Mouse (Mus musculus): ENCODE measurements at regions not wholly inside any gene's neighbourhood (a gene's known extent, or its start where the extent isn't known, plus 50 kb on each side); places are given as distances from the start of the nearest gene placed in this dataset.

DNA sequence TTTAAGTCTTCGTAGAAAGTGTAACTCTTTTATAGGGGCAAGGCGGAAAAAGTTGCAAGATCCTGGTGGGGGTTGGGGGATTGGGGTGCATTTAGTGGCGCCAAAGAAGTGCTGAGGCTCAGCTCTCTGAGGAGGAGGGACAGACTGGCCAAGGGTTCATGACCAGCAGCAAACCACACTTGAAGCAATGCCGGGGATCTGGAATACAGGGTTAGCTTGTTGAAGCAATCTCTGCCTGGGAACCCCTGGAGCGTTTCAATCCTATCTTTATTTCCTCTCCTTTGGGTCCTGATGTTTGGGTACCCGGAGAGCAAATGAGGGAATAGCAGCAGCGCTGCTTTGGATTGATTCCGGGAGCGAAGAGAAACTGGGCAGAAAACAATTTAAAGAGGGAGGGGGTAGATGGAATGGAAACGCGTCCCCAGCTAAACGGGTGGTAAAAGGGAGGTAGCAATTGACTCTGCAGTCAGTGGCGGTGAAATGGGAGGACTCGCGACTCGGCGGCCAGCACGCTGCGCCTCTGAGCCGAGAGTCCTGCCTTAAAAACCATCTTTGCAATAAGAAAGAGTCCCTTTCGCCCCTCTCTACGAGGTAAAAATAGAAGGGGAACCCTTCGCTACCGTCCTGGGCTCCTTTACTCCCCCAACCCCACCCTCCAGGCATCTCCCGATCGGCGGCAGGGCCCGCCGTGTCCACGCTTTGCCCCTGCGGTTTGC is 86.5 kb downstream of the Nr2f2 start:
- DNase-seq (ENCODE audit: low spot score) (no peak), ATAC-seq (no peak)
- Histone ChIP-seq H3K4me2 (ENCODE audit: low read depth, low read length) (peak overlapping the region; percentile 45), H3K4me1 (ENCODE audit: insufficient read depth, low read length) (peaks cover 6% of the 10 kb centered on the region; the same call in 1 of the 2 replicates), H3K9ac (replicated peaks; ENCODE audit: low read length) (no peak overlapping the region), H3K27ac (no peak overlapping the region), H3K9me3 (ENCODE audit: low read length) (no peaks in the 10 kb centered on the region), H3K27me3 (ENCODE audit: insufficient read depth, low read length) (peaks cover 68% of the 10 kb centered on the region), H3K36me3 (ENCODE audit: insufficient read depth, low read length) (no peaks in the 10 kb centered on the region), H3K4me3 (ENCODE audit: low read length) (peak overlapping the region; percentile 19)
- TF ChIP-seq CTCF (IDR thresholded peaks at IDR 0.05; ENCODE audit: low read depth), result no peak
- 3% methylated on average over 31 of the region's 31 CpGs for WGBS

DNA sequence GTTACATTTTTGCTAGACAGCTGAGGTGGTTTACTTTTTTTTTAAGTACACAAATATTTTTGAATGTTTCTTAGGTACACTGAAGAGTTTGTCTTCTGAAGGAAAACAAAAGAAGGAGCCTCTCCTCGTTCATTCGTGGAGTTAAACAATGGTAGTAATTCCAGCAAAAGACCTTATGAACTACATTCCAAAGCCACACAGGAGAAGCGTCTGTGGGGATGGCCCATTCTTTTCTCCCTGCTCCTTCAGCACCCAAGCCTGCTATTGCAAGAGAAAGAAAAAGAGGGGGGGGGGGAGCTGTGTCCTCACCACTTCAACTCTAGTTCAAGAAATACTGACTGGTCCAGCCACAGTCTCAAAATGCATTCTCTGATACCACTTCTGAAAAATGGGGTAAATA is 87.4 kb downstream of the Nr2f2 start:
- H3K27me3 ChIP-seq (ENCODE audit: insufficient read depth, low read length), result peaks cover 60% of the 10 kb centered on the region
- 32% methylated on average over 3 of the region's 3 CpGs for WGBS

DNA sequence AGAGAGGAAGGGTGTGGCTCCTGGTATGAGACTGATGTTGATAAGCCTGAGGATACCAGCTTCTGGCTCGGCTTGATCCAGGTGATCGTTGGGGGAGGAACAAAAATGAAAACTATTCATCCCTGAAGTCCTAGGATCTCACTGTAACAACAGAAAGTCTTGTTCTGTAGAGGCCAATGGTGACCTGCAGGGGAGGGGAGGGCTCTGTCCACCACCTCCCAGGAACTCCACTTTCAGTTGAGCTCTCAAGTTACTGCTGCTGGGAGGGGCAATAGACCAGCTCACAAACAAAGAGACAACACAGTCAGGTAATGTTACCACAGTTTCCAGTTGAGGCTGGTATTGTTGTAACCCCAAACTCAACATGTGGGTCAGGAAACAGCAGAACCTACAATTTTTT is 90.5 kb downstream of the Nr2f2 start:
- H3K4me3 ChIP-seq (ENCODE audit: low read length), result no peak overlapping the region
- H3K27ac ChIP-seq, result no peak overlapping the region
- TF ChIP-seq CTCF (IDR thresholded peaks at IDR 0.05; ENCODE audit: low read depth), result no peak
- peaks cover 2% of the 10 kb centered on the region; the same call in 1 of the 2 replicates for H3K4me1 ChIP-seq (ENCODE audit: insufficient read depth, low read length)
- no peak overlapping the region for H3K9ac ChIP-seq (replicated peaks; ENCODE audit: low read length)
- no peaks in the 10 kb centered on the region for H3K36me3 ChIP-seq (ENCODE audit: insufficient read depth, low read length)
- WGBS, result 84% methylated on average over 2 of the region's 2 CpGs
- no peaks in the 10 kb centered on the region for H3K9me3 ChIP-seq (ENCODE audit: low read length)
- peaks cover 31% of the 10 kb centered on the region for H3K27me3 ChIP-seq (ENCODE audit: insufficient read depth, low read length)
- H3K4me2 ChIP-seq (ENCODE audit: low read depth, low read length), result no peak overlapping the region
- no peak for ATAC-seq
- no peak for DNase-seq (ENCODE audit: low spot score)

More for the DNA sequence above, 87.4 kb downstream of the Nr2f2 start:
- H3K36me3 ChIP-seq (ENCODE audit: insufficient read depth, low read length), result no peaks in the 10 kb centered on the region
- H3K9ac ChIP-seq (replicated peaks; ENCODE audit: low read length), result no peak overlapping the region
- H3K4me1 ChIP-seq (ENCODE audit: insufficient read depth, low read length), result peaks cover 6% of the 10 kb centered on the region; the same call in 1 of the 2 replicates
- DNase-seq (ENCODE audit: low spot score) (no peak), ATAC-seq (no peak)
- H3K27ac ChIP-seq, result no peak overlapping the region
- no peaks in the 10 kb centered on the region for H3K9me3 ChIP-seq (ENCODE audit: low read length)
- H3K4me2 ChIP-seq (ENCODE audit: low read depth, low read length), result no peak overlapping the region
- TF ChIP-seq CTCF (IDR thresholded peaks at IDR 0.05; ENCODE audit: low read depth), result no peak
- no peak overlapping the region for H3K4me3 ChIP-seq (ENCODE audit: low read length)

DNA sequence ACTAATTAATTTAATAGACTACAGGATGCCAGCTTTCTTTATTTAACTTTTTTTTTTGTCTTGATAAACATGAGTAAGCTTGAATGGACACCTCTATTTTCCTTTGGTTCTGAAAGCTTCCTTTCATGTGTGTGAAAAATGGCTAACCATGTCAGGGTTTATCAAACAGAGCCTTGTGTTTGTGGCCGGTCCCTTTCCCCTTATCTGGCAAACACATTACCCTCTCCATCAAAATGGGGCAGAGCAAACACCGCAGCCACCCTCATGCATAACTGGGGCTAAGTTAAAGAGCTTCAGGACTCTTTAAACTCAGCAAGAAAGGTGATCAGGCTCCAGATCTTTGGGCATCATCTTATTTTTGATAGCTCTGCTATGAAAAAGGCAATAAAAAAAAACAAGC is 92.2 kb downstream of the Nr2f2 start:
- Histone ChIP-seq H3K9ac (replicated peaks; ENCODE audit: low read length) (no peak overlapping the region), H3K4me2 (ENCODE audit: low read depth, low read length) (no peak overlapping the region), H3K4me1 (ENCODE audit: insufficient read depth, low read length) (no peaks in the 10 kb centered on the region), H3K27me3 (ENCODE audit: insufficient read depth, low read length) (peaks cover 21% of the 10 kb centered on the region), H3K9me3 (ENCODE audit: low read length) (no peaks in the 10 kb centered on the region), H3K27ac (no peak overlapping the region), H3K36me3 (ENCODE audit: insufficient read depth, low read length) (no peaks in the 10 kb centered on the region), H3K4me3 (ENCODE audit: low read length) (no peak overlapping the region)
- WGBS, result 50% methylated on average over 2 of the region's 2 CpGs
- DNase-seq (ENCODE audit: low spot score) (no peak), ATAC-seq (no peak)
- TF ChIP-seq CTCF (IDR thresholded peaks at IDR 0.05; ENCODE audit: low read depth), result no peak

DNA sequence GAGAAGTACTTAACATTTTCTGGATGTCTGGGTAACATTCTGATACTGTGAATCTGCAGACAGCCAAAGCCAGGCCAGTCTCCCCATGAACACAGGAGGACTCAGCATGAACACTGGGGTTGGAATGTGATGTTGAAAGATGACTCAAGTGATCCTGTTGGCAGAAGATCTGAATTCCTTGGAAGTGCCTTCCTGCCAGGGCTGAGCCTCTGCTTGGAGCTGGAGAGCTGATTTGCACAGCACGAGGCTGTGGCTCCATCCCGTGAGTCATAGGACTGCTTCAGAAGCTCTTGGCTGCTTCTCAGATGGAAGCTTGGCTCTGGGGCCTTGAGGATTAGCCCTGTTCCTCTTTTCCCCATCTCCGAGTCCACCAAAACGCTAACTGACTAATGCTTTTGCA is 99.5 kb downstream of the Nr2f2 start:
- WGBS, result 37% methylated on average over 4 of the region's 4 CpGs
- no peak overlapping the region for H3K4me2 ChIP-seq (ENCODE audit: low read depth, low read length)
- H3K9me3 ChIP-seq (ENCODE audit: low read length), result no peaks in the 10 kb centered on the region
- H3K27me3 ChIP-seq (ENCODE audit: insufficient read depth, low read length), result no peaks in the 10 kb centered on the region
- no peaks in the 10 kb centered on the region for H3K36me3 ChIP-seq (ENCODE audit: insufficient read depth, low read length)
- ATAC-seq, result no peak
- H3K9ac ChIP-seq (replicated peaks; ENCODE audit: low read length), result no peak overlapping the region
- no peak overlapping the region for H3K4me3 ChIP-seq (ENCODE audit: low read length)
- no peak for DNase-seq (ENCODE audit: low spot score)
- no peak overlapping the region for H3K27ac ChIP-seq
- TF ChIP-seq CTCF (IDR thresholded peaks at IDR 0.05; ENCODE audit: low read depth), result no peak
- no peaks in the 10 kb centered on the region for H3K4me1 ChIP-seq (ENCODE audit: insufficient read depth, low read length)

DNA sequence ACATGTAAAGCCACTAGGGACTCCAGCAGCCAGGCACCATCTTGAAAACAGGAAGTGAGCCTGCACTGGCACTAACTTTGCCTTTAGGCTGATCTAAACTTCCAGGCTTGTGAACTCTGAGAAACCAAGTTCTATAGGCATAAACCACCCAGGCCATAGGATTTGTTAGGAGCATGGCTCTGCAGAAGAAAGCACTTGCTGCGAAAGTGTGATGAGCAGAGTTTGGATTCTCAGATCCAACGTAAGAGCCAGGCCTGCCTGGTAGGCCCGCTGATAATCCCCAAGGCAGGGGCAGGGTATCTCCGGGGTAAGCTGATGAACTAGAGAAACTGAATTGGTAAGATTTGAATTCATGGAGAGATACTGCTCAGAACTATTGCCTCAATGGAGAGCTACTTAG is 109.7 kb downstream of the Nr2f2 start:
- TF ChIP-seq CTCF (IDR thresholded peaks at IDR 0.05; ENCODE audit: low read depth), result no peak
- Histone ChIP-seq H3K27ac (no peak overlapping the region), H3K9me3 (ENCODE audit: low read length) (no peaks in the 10 kb centered on the region), H3K27me3 (ENCODE audit: insufficient read depth, low read length) (no peaks in the 10 kb centered on the region), H3K4me3 (ENCODE audit: low read length) (no peak overlapping the region), H3K4me1 (ENCODE audit: insufficient read depth, low read length) (no peaks in the 10 kb centered on the region), H3K36me3 (ENCODE audit: insufficient read depth, low read length) (no peaks in the 10 kb centered on the region), H3K4me2 (ENCODE audit: low read depth, low read length) (no peak overlapping the region), H3K9ac (replicated peaks; ENCODE audit: low read length) (no peak overlapping the region)
- WGBS, result 96% methylated on average over 4 of the region's 4 CpGs
- DNase-seq (ENCODE audit: low spot score), result no peak
- ATAC-seq, result no peak

- no peak for DNase-seq (ENCODE audit: low spot score)
- Histone ChIP-seq H3K27me3 (ENCODE audit: insufficient read depth, low read length) (no peaks in the 10 kb centered on the region), H3K4me1 (ENCODE audit: insufficient read depth, low read length) (no peaks in the 10 kb centered on the region), H3K9ac (replicated peaks; ENCODE audit: low read length) (no peak overlapping the region), H3K36me3 (ENCODE audit: insufficient read depth, low read length) (no peaks in the 10 kb centered on the region), H3K9me3 (ENCODE audit: low read length) (no peaks in the 10 kb centered on the region), H3K27ac (no peak overlapping the region), H3K4me3 (ENCODE audit: low read length) (no peak overlapping the region), H3K4me2 (ENCODE audit: low read depth, low read length) (no peak overlapping the region)
- no peak for ATAC-seq
- TF ChIP-seq CTCF (IDR thresholded peaks at IDR 0.05; ENCODE audit: low read depth), result no peak
- 89% methylated on average over 3 of the region's 3 CpGs for WGBS
Measured at GRCm38 (mm10) chr7:70255072-70255471, 111.5 kb downstream of the Nr2f2 start.

Measured in hindbrain, postnatal 0 days (tissue).